Mouse (Mus musculus) CD4-positive, CD25-positive, alpha-beta regulatory T cell, adult 2 months (primary cell): ENCODE results near the gene Gale.
"Not testable (repeated sequence)": the region's sequence is repeated elsewhere in the genome, so short reads cannot be mapped to it uniquely, and the experiment has no call there.

ENCODE experiments used
- DNase-seq: peaks from one replicate; pipeline ENCODE4 v3.0.0-alpha.2; 2012; ENCODE audit warnings: low read depth, low spot score

Gene Gale

DNA sequence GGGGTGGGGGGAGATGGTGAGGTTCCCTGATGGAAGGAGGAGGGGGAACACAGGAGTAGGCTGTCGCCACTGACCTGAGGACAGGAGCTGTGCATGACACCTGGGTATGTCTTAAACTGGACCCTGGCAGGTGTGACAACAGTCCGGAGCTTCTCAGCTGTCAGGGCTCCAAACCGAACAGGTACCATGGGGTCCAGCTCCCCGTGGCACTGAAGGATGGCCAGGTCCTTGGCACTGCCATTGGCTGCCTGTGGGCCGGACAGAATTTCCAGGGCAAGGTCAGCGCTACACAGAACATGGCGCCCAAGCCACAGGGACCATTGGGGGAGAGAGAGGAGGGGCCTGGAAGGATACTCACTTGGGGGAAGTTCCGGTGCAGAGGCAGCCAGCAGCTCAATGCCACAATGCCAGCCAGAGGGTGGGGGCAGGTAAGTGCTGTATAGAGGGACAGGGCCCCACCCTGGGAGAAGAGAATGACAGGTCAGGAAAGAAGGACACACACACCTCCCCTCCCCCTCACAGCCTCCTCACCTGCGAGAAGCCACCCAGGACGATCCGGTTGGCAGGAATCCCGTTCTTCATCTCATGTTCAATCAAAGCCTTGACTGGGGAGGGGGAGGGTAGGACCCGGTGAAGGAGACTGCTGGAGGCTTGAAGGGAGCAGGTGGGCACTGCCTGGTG lies 5.7 kb downstream of the Gale start:
- DNase-seq = no peak

DNA sequence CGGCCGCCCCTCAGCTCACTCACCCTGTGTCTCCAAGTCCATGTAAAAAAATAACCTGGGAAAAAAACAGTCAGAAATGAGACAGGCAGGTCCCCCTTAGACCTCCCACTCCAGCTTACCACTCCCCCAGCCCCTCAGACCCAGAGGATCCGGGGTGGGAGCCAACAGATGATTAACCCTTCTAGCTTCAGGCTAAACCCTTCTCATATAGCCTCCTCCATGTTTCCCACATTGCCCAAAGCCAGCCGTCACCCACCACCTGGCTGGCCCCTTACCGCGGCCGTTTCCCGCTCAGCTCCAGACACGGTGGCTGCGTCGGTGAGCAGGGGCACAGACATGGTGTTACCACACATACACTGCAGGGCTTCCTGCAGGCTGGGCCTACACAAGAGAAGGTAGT lies 7.1 kb downstream of the Gale start:
- DNase-seq = no peak

DNA sequence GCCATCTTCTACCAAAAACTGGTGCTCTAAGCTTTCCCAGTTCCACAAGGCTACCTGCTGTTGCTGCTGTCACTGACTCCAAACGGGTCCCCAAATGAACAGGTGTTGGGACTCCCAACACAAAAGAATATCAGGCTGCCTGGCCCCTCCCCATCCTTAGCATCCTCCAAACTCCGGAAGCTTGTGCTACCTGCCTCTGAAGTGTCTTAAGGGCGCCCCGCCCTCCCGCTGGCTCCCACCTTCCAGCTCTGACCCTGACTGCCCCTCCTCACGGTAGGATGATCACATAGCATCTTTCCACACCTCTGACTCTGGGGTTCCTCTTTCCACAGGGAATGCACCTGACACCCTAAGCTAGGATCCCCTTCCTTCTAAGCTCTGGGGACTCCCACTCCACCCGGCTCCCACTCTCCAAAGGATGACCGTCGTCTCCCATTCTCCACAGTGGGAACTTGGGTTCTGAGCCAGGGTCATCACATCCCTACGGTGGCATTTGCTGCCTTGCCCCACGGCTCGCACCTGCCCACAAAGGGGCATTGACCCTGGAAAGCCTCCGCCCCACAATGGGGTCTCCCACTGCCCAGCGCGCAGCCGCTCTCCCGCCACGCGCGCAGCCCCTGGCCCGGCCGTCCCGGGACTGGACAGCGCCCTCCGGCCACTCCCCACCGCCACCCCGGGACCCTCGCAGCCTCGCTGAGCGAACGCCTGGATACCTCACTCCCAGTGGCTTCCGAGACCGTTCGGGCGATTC lies 8.5 kb downstream of the Gale start:
- DNase-seq = peak; percentile 60

DNA sequence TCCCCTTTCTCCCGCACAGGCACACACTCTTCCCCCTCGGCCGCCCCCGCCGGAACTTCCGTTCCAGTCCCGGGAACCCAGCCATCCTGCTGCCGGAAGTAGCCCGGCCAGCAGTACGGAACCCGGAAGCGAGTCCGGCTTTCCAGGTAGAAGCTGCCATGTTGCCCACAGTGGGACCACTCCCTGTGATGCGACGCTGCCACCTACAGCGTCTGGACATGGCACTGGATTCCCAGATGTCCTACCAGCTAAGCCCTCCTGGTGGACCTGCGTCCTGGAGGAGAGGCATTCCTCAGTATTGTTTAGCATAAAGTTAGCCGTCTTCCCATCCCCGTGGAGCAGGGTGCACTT lies 9.0 kb downstream of the Gale start, which contains the start of gene Lypla2:
Lypla2 (minus strand) TSS at position 71 of the 351 bp plus-strand sequence.
- DNase-seq = peak; percentile 79

DNA sequence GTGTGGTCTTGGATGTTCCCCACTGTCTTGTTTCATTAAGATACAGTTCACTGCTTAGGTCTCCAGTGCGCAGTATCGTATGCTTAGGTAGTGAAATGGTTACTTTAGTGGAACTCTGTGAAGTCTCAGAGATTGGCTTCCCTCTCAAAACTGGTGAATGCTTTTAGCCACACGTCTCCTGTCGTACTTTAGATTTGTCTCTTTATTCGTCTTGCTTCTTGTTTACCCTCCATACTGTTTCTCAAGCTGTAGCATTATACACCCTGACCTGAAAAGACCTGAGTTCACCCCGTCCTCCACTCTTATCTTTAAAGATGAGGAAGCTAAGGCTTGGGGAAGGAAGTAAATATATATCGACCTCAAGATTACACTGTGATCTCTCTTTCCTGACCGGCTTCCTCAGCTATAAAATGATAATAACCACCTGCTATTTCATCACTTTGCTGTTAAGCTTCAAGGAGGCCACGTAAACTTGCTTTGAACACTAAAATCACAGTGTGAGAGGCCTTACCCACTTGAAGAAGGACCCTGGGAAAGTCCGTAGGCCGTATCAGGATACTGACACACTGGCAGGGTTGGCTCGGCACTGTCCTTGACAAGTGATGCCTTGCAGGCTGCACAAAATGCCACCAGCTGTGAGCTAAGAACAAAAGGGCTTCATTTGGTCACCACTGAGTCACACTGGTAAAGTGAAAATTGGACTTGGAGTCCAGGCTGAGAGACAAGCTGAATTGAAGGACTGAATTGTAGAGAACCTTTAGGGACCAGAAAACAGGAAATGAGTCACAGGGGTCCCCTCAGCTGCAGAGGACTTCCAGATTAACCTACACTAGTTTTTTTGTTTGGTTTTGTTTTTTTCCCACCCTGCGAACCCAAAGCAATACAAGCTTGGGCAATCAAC lies 9.6 kb downstream of the Gale start:
- DNase-seq = no peak

DNA sequence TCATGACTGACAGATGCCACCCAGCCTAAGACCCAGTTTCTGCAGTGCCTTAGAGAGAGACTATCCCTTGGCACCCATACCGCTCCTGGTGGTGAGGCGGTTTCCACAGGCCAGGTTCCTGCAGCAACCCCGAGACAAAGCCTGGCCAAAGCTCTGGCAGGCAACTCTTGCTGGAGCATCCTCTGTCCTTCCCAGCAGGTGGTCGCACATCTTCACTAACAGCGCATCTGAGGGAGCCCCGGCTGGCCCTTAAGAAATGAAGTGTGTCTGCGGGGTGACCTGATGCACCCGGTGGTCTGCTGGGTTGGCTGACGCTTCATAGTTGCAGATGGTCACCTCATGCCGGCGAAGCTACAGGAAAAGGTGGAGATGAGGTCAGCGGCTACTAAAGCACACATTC lies 12.6 kb downstream of the Gale start:
- no peak for DNase-seq

DNA sequence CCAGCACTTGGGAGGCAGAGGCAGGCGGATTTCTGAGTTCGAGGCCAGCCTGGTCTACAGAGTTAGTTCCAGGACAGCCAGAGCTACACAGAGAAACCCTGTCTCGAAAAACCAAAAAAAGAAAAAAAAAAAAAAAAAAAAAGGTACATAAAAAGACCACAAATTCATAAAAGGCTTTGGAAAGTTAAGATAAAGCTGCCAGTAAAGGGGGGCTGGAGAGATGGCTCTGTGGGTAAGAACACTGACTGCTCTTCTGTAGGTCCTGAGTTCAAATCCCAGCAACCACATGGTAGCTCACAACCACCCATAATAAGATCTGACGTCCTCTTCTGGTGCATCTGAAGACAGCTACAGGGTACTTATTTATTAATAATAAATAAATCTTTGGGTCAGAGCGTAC lies 16.7 kb downstream of the Gale start:
- DNase-seq = not testable (repeated sequence)

DNA sequence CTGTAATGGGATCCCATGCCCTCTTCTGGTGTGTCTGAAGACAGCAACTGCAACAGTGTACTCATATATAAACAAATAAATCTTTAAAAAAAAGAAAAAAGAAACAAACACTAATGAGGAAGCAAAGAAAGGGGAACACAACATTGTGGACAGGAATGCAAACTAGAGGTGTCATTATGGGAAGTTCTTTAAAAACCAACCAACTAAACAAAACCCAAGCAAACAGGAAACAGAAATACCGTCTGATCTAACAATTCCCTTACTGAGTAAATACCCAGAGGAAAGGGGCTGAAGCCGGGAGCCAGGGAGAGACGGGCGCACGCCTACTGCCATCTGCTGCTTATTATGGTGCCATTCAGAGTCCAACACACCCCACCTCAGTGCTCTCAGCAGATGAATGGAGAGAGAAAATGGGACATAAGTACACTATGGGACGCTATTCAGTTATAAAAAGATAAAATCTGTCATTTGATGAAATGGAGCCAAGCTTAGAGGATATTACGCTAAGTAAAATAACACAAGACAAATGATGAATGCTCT lies 18.1 kb downstream of the Gale start:
- DNase-seq = no peak

DNA sequence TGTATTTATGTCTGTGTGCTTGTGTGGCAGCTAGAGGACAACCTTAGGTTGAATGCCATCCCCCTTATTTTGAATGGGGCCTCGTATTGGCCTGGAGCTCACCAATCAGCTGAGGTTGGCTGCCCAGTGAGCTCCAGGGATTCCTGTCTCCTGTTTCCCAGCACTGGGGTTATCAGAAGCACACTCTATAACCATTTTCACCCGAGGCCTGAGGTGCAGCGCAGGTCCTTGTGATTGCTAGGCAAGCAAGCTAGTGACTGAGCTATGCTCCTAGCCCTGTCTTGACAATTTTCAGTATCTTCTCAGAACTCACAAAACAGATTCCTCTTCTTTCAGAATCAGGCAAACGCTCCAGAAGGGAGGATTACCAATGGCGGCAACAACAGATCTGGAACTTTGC lies 21.0 kb downstream of the Gale start:
- DNase-seq = no peak

DNA sequence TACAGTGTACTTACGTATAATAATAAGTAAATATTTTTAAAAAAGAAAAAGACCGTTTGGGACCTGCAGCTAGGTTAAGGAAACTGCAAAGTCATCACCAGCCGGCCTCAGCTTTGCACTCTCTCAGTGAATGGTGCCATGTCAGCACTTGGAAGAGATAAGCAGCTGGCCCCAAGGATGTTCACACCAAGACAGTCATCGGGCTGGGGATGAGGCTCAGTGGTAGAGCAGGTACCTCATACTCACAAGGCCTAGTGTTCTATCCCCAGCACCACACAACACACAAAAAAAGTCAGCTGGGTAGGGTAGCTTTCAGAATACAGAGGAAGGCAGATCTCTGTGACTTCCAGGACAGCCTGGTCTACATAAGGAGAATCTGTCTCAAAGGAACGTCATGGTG lies 21.7 kb downstream of the Gale start:
- DNase-seq = no peak

DNA sequence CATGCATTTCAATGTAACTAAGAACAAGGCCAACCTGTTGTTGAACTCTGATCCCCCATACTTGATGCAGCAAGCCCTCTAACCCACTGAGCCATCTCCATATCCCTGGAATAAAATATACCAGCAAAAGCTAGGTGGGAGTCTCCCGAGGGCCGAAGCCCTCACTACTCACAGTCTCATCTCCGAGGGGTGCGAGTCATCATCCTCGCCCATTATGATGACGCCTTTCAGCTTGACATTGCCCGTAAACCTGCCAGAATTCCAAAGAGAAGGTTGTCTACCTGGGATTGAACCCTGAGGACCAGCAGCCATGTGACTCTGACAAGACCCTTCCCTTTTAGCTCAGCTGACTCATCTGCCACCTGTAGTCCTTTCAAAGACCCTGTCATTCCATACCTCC lies 22.2 kb downstream of the Gale start:
- no peak for DNase-seq

DNA sequence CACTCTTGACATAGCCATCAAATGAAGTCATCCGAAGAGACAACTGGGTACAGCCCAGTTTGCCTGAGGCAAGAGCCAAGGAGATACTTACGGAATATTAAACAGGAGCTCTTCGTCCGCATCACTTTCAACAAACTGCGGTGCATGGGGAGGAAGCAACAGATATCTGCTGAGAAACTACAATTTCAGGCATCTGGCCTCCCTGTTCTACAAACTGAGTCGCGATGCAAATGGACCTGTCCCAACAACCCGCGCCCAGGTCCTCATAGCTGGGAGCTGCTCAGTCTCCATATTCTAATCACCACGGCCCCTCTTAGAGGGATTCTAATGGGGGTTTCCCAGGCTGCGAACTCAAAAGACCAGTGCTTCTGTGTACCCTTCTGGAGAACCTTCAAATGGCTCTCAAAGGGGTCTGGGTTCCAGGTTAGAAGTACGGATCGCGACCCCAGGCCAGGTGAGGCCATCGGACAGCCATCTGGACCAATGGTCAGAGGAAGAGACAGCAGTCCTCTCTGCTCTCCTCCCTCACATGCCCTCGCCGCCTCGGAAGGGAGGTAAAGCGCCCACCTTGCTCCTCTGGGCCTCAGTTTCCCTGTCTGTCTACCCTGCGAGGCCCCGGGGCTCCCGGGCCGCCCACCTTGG lies 22.9 kb downstream of the Gale start:
- no peak for DNase-seq

DNA sequence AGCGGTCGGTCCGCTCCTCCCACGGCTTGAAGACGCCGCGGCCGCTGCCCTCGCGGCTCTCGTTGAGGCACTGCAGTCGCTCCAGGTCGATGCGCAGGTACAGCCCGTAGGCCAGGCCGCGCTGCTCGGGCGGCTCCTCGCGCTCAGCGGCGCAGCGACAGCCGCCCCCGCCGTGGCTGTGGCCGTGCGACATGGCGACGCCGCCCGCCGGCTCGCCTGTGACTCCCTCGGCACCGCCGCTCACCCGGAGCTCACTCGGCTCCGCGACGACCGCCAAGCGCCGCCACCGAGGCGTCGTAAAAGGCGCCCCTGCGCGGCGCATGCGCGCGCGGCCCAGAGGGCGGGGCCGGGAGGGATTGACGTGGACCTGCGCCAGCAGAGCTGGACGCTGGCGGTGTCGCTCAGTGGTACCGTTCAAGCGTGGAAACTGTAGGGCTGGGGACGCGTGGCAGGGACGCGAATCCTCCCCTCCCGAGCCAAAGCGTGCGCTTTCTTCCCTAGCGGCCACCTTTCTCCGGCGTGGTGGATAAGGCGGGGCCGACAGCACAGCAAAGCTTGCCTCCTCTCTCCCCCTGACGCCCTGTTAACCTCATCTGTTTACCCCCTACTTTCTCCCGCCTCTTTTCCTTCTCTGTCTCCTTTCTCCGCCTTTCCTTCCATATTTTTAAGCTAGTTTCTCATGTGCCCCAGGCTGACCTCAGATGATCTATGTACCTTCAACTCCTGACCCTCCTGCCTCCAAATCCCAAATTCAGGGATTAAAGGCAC lies 23.6 kb downstream of the Gale start, which contains the start of gene Pithd1:
Pithd1 (minus strand) TSS at position 322 of the 768 bp plus-strand sequence.
- peak; percentile 98 for DNase-seq

DNA sequence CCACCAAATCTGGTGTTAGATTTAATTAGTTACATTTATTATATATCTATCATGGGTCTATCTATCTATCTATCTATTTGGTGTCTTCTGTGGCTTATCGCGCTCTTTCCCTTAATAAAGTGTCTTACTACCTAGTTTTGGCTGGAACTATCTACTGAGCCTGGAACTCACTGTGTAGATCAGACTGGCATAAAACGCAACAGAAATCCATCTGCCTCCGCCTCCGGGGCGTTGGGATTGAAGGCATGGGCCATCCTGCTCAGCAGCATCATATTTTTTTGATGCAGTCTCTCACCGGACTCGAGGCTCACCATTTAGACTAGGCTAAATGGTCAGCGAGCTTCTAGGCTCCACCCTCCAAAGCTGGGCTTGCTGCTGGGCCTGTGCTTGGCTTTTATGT lies 24.2 kb downstream of the Gale start:
- no peak for DNase-seq

DNA sequence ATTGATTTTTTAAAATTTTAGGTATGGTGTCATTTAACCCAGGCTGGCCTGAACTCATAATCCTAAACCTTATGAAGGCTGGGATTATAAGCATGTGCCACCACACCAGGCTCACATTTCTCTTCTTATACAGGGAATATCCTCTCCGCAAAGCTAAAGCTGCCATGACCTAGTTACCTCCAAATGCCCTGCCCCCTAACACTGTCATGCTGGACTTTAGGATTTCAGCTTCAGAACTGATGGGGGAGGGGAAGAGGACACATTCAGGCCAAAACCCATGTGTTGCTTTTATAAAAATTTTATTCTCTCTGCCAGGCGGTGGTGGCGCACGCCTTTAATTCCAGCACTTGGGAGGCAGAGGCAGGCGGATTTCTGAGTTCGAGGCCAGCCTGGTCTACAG lies 30.4 kb downstream of the Gale start:
- no peak for DNase-seq

DNA sequence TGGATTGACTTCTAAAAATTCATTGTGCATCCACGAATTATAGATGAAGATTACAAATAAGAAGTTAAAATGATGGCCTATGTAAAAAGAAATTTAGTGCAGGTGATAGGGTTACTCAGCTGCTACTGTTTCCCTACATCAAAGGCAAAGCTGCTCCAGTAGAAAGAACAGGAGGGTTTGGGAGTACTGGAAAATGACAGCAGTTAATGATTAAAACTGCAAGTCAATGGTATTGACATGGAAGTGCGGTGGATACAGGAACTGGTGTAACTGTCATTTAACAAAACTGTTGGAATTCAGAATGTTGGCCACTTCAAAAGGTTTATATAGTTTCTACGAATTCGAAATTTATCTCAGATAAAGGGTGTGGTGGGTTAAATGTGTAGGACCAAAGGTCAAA lies 31.6 kb downstream of the Gale start:
- no peak for DNase-seq

DNA sequence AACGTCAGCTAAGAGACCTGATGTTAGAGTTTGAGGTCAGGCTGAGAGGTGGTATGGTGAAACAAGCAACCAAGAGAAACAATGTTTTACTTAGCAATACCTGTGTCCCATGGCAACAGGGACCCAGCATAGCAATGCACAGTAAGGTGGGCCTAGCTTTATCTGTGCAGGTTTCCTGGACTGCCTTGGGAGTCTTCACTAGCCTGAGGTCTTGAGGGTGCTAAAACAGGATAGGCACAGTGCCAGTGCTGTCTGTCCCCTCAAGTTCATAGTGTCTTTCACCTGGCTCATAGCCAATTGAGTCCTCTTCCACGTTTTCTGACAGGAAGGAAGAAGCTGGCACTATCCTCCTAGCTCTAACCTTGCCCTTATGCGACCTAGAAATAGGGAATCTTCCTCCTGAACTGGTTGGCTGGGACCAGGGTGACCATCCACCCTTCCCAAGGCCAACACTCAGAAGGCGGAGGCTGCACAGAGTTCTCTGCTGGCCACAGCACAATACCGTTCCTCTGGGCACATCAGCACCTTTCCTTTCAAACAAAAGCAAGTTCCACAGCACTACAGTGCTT lies 40.7 kb downstream of the Gale start:
- no peak for DNase-seq

DNA sequence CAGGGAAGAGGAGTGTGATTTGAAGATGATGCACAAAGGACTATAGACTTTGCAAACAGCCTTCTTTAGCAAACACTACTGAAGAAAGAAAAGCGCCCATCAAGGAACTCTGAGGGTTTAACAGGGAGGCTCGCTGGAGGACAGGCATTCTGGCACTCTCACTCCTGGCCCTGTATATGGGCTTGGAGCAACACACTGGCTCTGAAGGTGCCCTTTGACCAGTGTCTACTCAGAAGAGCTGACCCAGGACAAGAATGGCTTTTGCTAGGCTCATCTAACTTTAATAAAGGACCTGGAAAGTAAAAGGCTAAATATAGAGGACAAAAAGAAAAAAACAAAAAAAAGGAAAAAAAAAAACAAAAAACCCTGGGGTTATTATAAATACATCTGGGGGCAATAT lies 41.4 kb downstream of the Gale start:
- no peak for DNase-seq

DNA sequence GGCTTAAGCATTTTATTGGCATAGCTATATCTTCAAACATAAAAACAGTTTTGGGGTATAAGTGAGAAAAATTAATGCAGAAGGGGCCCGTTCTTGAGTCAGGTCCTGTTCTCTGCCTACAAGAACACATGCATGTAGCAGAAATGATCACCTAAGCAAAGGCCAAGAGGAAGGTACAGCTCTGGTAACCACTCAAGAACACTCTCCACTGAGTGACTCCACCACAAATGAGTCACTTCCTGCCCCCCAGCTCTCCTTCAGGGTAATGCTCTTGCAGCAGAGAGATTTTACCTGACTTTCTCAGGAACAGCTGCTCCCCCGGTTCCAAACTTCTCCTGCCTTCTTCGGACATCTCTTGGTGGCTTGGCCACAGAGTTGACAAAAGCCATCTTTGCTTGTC lies 43.3 kb downstream of the Gale start:
- DNase-seq = peak; percentile 54

DNA sequence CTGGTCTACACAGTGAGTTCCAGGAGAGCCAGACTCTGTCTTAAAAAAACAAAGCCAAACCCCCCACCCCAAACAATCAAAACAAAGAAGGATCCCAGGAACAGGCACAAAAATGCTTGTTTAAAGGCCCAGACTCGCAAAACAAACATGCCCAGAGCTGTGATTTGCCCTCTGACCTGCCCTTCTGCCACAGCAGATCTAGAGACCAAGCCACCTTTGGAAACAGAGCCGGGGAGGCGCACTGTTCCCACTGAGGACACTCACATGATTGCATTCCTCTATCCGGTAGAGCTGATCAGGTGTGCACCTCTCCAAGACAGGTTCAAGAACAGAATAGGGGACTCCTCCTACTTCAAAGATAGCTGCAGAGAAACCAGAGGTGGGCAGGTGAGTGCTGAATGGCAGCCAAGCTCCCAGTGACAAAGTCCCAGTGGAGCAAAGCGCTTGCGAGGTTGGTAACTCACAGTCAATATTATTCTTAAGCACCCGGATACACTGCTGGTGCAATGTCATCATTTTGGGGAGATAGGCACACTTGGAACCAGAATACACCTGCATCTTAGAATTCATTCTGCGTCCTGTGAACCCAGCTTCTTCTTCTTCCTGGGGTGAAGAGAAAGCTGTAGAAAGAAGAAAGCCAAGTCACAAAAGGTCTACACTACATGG lies 45.4 kb downstream of the Gale start:
- no peak for DNase-seq
